Mouse (Mus musculus) CD8-positive naive resting alpha-beta T cell, adult 2 months (primary cell): ENCODE measurements around the gene Akap12.

Source experiments
- DNase-seq, 2 experiments: peaks; one replicate each; pipeline ENCODE4 v3.0.0; 2022; ENCODE audit warnings: low read depth in 2 of 2, low spot score in 2 of 2

Gene Akap12

GRCm38 (mm10) chr10:4395321-4395720 lies 129.1 kb downstream of the Akap12 start:
- DNase-seq = no peak

- DNase-seq = no peak
Observed at GRCm38 (mm10) chr10:4398058-4398457, 131.9 kb downstream of the Akap12 start.

- peak; percentile 44 to 64 for DNase-seq
Observed at GRCm38 (mm10) chr10:4404895-4405491, 138.8 kb downstream of the Akap12 start.

- no peak for DNase-seq
Observed at GRCm38 (mm10) chr10:4405511-4405910, 139.3 kb downstream of the Akap12 start.

- DNase-seq = no peak
Observed at GRCm38 (mm10) chr10:4407191-4407590, 141.0 kb downstream of the Akap12 start.
